Mouse (Mus musculus): ENCODE results near the gene AW011738. TPM values are rescaled to one million over a fixed set of nuclear protein-coding genes. Genes with fewer than 3 reads are reported as not detected.

AW011738 gene
- total and polyA plus RNA-seq, 3 experiments = 4.6 to 12.1 (median 9.7) TPM

GRCm38 (mm10) chr4:156177630-156178029 is 25.5 kb upstream of the AW011738 start:
- no peak overlapping the region for H3K9ac ChIP-seq (ENCODE audit: low read depth, low read length)
- TF ChIP-seq POLR2A (IDR thresholded peaks at IDR 0.05; ENCODE audit: insufficient read depth, low read depth, low read length) = no peak
- no peak for TF ChIP-seq EP300 (IDR thresholded peaks at IDR 0.05; ENCODE audit: insufficient read depth, low read depth, low read length)
- TF ChIP-seq CTCF (IDR thresholded peaks at IDR 0.05) = no peak
- H3K27ac ChIP-seq = no peak overlapping the region
- WGBS = 88% methylated on average over 9 of the region's 9 CpGs
- H3K27me3 ChIP-seq (ENCODE audit: control insufficient read depth, insufficient read depth, low read length) = no peaks in the 10 kb centered on the region
- H3K79me2 ChIP-seq (replicated peaks; ENCODE audit: control insufficient read depth, insufficient read depth, low read length) = no peaks in the 10 kb centered on the region
- no peaks in the 10 kb centered on the region for H3K4me1 ChIP-seq (ENCODE audit: control insufficient read depth, insufficient read depth, low read length)
- no peaks in the 10 kb centered on the region for H3K36me3 ChIP-seq (ENCODE audit: control insufficient read depth, insufficient read depth, low read length)
- no peak for DNase-seq
- H3K4me3 ChIP-seq = no peak overlapping the region
- intact Hi-C loops (cut with DNase I) = no loop called here

GRCm38 (mm10) chr4:156183747-156184146 is 19.4 kb upstream of the AW011738 start:
- H3K79me2 ChIP-seq (replicated peaks; ENCODE audit: control insufficient read depth, insufficient read depth, low read length) = no peaks in the 10 kb centered on the region; the same call in 1 of the 2 replicates
- TF ChIP-seq POLR2A (IDR thresholded peaks at IDR 0.05; ENCODE audit: insufficient read depth, low read depth, low read length) = no peak
- TF ChIP-seq CTCF (IDR thresholded peaks at IDR 0.05) = no peak
- TF ChIP-seq EP300 (IDR thresholded peaks at IDR 0.05; ENCODE audit: insufficient read depth, low read depth, low read length) = no peak
- intact Hi-C loops (cut with DNase I) = no loop called here
- H3K4me1 ChIP-seq (ENCODE audit: control insufficient read depth, insufficient read depth, low read length) = peaks cover 8% of the 10 kb centered on the region
- no peak overlapping the region for H3K9ac ChIP-seq (ENCODE audit: low read depth, low read length)
- 65% methylated on average over 5 of the region's 5 CpGs for WGBS
- no peak for DNase-seq
- H3K27ac ChIP-seq = no peak overlapping the region
- H3K36me3 ChIP-seq (ENCODE audit: control insufficient read depth, insufficient read depth, low read length) = no peaks in the 10 kb centered on the region
- H3K27me3 ChIP-seq (ENCODE audit: control insufficient read depth, insufficient read depth, low read length) = no peaks in the 10 kb centered on the region
- H3K4me3 ChIP-seq = no peak overlapping the region

- Histone ChIP-seq H3K4me3 (no peak overlapping the region), H3K9ac (ENCODE audit: low read depth, low read length) (no peak overlapping the region), H3K4me1 (ENCODE audit: control insufficient read depth, insufficient read depth, low read length) (peaks cover 10% of the 10 kb centered on the region), H3K79me2 (replicated peaks; ENCODE audit: control insufficient read depth, insufficient read depth, low read length) (no peaks in the 10 kb centered on the region; the same call in 1 of the 2 replicates), H3K27me3 (ENCODE audit: control insufficient read depth, insufficient read depth, low read length) (no peaks in the 10 kb centered on the region), H3K36me3 (ENCODE audit: control insufficient read depth, insufficient read depth, low read length) (no peaks in the 10 kb centered on the region), H3K27ac (peak overlapping the region; percentile 52)
- peak in 1 of 2 experiments; percentile 21 for DNase-seq
- 54% methylated on average over 7 of the region's 7 CpGs for WGBS
- intact Hi-C loops (cut with DNase I) = no loop called here
- TF ChIP-seq EP300 (IDR thresholded peaks at IDR 0.05; ENCODE audit: insufficient read depth, low read depth, low read length) = no peak
- no peak for TF ChIP-seq POLR2A (IDR thresholded peaks at IDR 0.05; ENCODE audit: insufficient read depth, low read depth, low read length)
- TF ChIP-seq CTCF (IDR thresholded peaks at IDR 0.05) = no peak
These were observed 18.7 kb upstream of the AW011738 start for GRCm38 (mm10) chr4:156184291-156184954.

GRCm38 (mm10) chr4:156185456-156185949 is 17.6 kb upstream of the AW011738 start:
- peak overlapping the region; percentile 24; the same call in 1 of the 2 replicates for H3K4me3 ChIP-seq
- peak overlapping the region; percentile 52 for H3K27ac ChIP-seq
- peaks cover 10% of the 10 kb centered on the region for H3K4me1 ChIP-seq (ENCODE audit: control insufficient read depth, insufficient read depth, low read length)
- no peak for TF ChIP-seq POLR2A (IDR thresholded peaks at IDR 0.05; ENCODE audit: insufficient read depth, low read depth, low read length)
- intact Hi-C loops (cut with DNase I) = no loop called here
- H3K9ac ChIP-seq (ENCODE audit: low read depth, low read length) = no peak overlapping the region
- H3K36me3 ChIP-seq (ENCODE audit: control insufficient read depth, insufficient read depth, low read length) = no peaks in the 10 kb centered on the region
- H3K79me2 ChIP-seq (replicated peaks; ENCODE audit: control insufficient read depth, insufficient read depth, low read length) = no peaks in the 10 kb centered on the region; the same call in 1 of the 2 replicates
- WGBS = 84% methylated on average over 13 of the region's 13 CpGs
- no peaks in the 10 kb centered on the region for H3K27me3 ChIP-seq (ENCODE audit: control insufficient read depth, insufficient read depth, low read length)
- DNase-seq = peak in 1 of 2 experiments; percentile 19

GRCm38 (mm10) chr4:156185950-156186850 is 16.9 kb upstream of the AW011738 start:
- H3K36me3 ChIP-seq (ENCODE audit: control insufficient read depth, insufficient read depth, low read length) = no peaks in the 10 kb centered on the region
- H3K27ac ChIP-seq = peak overlapping the region; percentile 52
- WGBS = 35% methylated on average over 31 of the region's 31 CpGs
- H3K4me1 ChIP-seq (ENCODE audit: control insufficient read depth, insufficient read depth, low read length) = peaks cover 10% of the 10 kb centered on the region
- TF ChIP-seq CTCF (IDR thresholded peaks at IDR 0.05) = no peak
- no peak for TF ChIP-seq EP300 (IDR thresholded peaks at IDR 0.05; ENCODE audit: insufficient read depth, low read depth, low read length)
- no peak for TF ChIP-seq POLR2A (IDR thresholded peaks at IDR 0.05; ENCODE audit: insufficient read depth, low read depth, low read length)
- intact Hi-C loops (cut with DNase I) = no loop called here
- peak overlapping the region; percentile 24; the same call in 1 of the 2 replicates for H3K4me3 ChIP-seq
- H3K27me3 ChIP-seq (ENCODE audit: control insufficient read depth, insufficient read depth, low read length) = no peaks in the 10 kb centered on the region
- peak overlapping the region; percentile 34 for H3K9ac ChIP-seq (ENCODE audit: low read depth, low read length)
- no peak for DNase-seq
- no peaks in the 10 kb centered on the region; the same call in 1 of the 2 replicates for H3K79me2 ChIP-seq (replicated peaks; ENCODE audit: control insufficient read depth, insufficient read depth, low read length)
